Mouse (Mus musculus) ES-Bruce4 (cell line): ENCODE data around the gene Traf2. TPM values are rescaled to one million over a fixed set of nuclear protein-coding genes. Genes with fewer than 3 reads are reported as not detected.
A peak's percentile ranks its signal among the peaks of the same experiment; 100 is the strongest.

Experiments
- H3K27ac ChIP-seq: 2 replicates; pipeline ENCODE4 v1.5.1; 2012; ENCODE audit warnings: low read length, inconsistent platforms; ENCODE audit not compliant: insufficient read depth
- H3K27me3 ChIP-seq: 2 replicates; pipeline ENCODE4 v1.6.1; 2012; ENCODE audit warnings: mild to moderate bottlenecking, low read length, inconsistent platforms; ENCODE audit not compliant: control insufficient read depth, poor library complexity, insufficient read depth, severe bottlenecking
- H3K36me3 ChIP-seq: 2 replicates; pipeline ENCODE4 v1.6.1; 2012; ENCODE audit warnings: inconsistent platforms, mild to moderate bottlenecking, low read length, moderate library complexity; ENCODE audit not compliant: control insufficient read depth, poor library complexity, insufficient read depth, severe bottlenecking
- H3K4me1 ChIP-seq: one replicate; pipeline ENCODE4 v1.8.1; 2011; ENCODE audit warnings: low read length; ENCODE audit not compliant: control insufficient read depth, insufficient read depth
- H3K4me3 ChIP-seq: 2 replicates; pipeline ENCODE4 v1.5.1; 2011; ENCODE audit warnings: low read depth, mild to moderate bottlenecking, low read length
- H3K9ac ChIP-seq: 2 replicates; pipeline ENCODE4 v1.6.1; 2012; ENCODE audit warnings: low read depth, mild to moderate bottlenecking, inconsistent platforms; ENCODE audit not compliant: poor library complexity, severe bottlenecking
- H3K9me3 ChIP-seq: replicated peaks from 2 replicates; pipeline ENCODE4 v1.6.1; 2012; ENCODE audit warnings: mild to moderate bottlenecking, low read length, inconsistent platforms; ENCODE audit not compliant: control insufficient read depth, poor library complexity, insufficient read depth, severe bottlenecking
- CTCF ChIP-seq: IDR thresholded peaks from one replicate; pipeline ENCODE4 v1.8.1; 2011; ENCODE audit warnings: low read depth, low read length
- EP300 ChIP-seq: IDR thresholded peaks from 2 replicates; pipeline ENCODE4 v1.6.1; 2011; ENCODE audit warnings: low read depth, low read length; ENCODE audit not compliant: insufficient read depth
- POLR2A ChIP-seq: IDR thresholded peaks from one replicate; pipeline ENCODE4 v1.8.1; 2011; ENCODE audit warnings: low read length; ENCODE audit not compliant: insufficient read depth
- polyA plus RNA-seq: library from polyadenylated mRNA; stranded (reverse); fragments of >200 nt; gene quantifications from 2 replicates; pipeline ENCODE4 v1.2.4, GENCODE M21; 2011; ENCODE audit warnings: low read depth; ENCODE audit not compliant: missing spikeins, insufficient read depth, insufficient read length

Gene Traf2
- polyA plus RNA-seq, 1 experiment, result 9.8 TPM

GRCm38 (mm10) chr2:25580621-25581101, 33.9 kb upstream of the Traf2 start:
- H3K27me3 ChIP-seq, result peaks cover 5% of the 10 kb centered on the region; the same call in 1 of the 2 replicates

GRCm38 (mm10) chr2:25579737-25580460, 33.2 kb upstream of the Traf2 start:
- Histone ChIP-seq H3K27me3 (peaks cover 5% of the 10 kb centered on the region; the same call in 1 of the 2 replicates), H3K9me3 (no peaks in the 10 kb centered on the region), H3K4me3 (peak overlapping the region; percentile 24)

More at GRCm38 (mm10) chr2:25580621-25581101, 33.9 kb upstream of the Traf2 start:
- TF ChIP-seq EP300 (no peak), POLR2A (no peak)
- no peaks in the 10 kb centered on the region for H3K36me3 ChIP-seq
- H3K4me3 ChIP-seq, result no peak overlapping the region
- H3K9me3 ChIP-seq, result no peaks in the 10 kb centered on the region
- no peak overlapping the region for H3K27ac ChIP-seq
- H3K4me1 ChIP-seq, result peaks cover under 1% of the 10 kb centered on the region
- H3K9ac ChIP-seq, result no peak overlapping the region

GRCm38 (mm10) chr2:25578796-25579736, 32.3 kb upstream of the Traf2 start:
- H3K27me3 ChIP-seq, result peaks cover 5% of the 10 kb centered on the region; the same call in 1 of the 2 replicates
- H3K36me3 ChIP-seq, result no peaks in the 10 kb centered on the region
- peak overlapping the region; percentile 15; the same call in 1 of the 2 replicates for H3K9ac ChIP-seq
- no peaks in the 10 kb centered on the region for H3K9me3 ChIP-seq
- TF ChIP-seq CTCF (no peak), POLR2A (no peak), EP300 (no peak)
- H3K4me3 ChIP-seq, result peak overlapping the region; percentile 24
- H3K4me1 ChIP-seq, result peaks cover 2% of the 10 kb centered on the region
- H3K27ac ChIP-seq, result no peak overlapping the region

More at GRCm38 (mm10) chr2:25579737-25580460, 33.2 kb upstream of the Traf2 start:
- H3K9ac ChIP-seq, result peak overlapping the region; percentile 15; the same call in 1 of the 2 replicates
- H3K4me1 ChIP-seq, result peaks cover 2% of the 10 kb centered on the region
- peak; percentile 67 for TF ChIP-seq CTCF
- no peak for TF ChIP-seq POLR2A
- TF ChIP-seq EP300, result no peak
- no peaks in the 10 kb centered on the region for H3K36me3 ChIP-seq
- H3K27ac ChIP-seq, result no peak overlapping the region

GRCm38 (mm10) chr2:25577951-25578795, 31.4 kb upstream of the Traf2 start:
- no peaks in the 10 kb centered on the region for H3K36me3 ChIP-seq
- peaks cover 2% of the 10 kb centered on the region for H3K4me1 ChIP-seq
- peak overlapping the region; percentile 3; the same call in 1 of the 2 replicates for H3K4me3 ChIP-seq
- H3K9me3 ChIP-seq, result no peaks in the 10 kb centered on the region
- TF ChIP-seq CTCF, result peak; percentile 13
- no peak for TF ChIP-seq EP300
- H3K9ac ChIP-seq, result no peak overlapping the region
- H3K27me3 ChIP-seq, result peaks cover 5% of the 10 kb centered on the region; the same call in 1 of the 2 replicates
- no peak overlapping the region for H3K27ac ChIP-seq

GRCm38 (mm10) chr2:25576965-25577891, 30.5 kb upstream of the Traf2 start:
- H3K4me1 ChIP-seq, result peaks cover 2% of the 10 kb centered on the region
- H3K36me3 ChIP-seq, result no peaks in the 10 kb centered on the region
- H3K27ac ChIP-seq, result no peak overlapping the region
- H3K9me3 ChIP-seq, result no peaks in the 10 kb centered on the region
- TF ChIP-seq POLR2A (no peak), EP300 (no peak), CTCF (no peak)
- H3K27me3 ChIP-seq, result peaks cover 5% of the 10 kb centered on the region; the same call in 1 of the 2 replicates
- H3K4me3 ChIP-seq, result peak overlapping the region; percentile 1
- no peak overlapping the region for H3K9ac ChIP-seq
